Mouse (Mus musculus) ZHBTc4 (cell line): ENCODE results near the gene Myo6.

Source experiments
- DNase-seq: peaks from one replicate; pipeline ENCODE4 v3.0.0-alpha.2; 2011; ENCODE audit warnings: low read depth, low spot score

Myo6 gene

DNA sequence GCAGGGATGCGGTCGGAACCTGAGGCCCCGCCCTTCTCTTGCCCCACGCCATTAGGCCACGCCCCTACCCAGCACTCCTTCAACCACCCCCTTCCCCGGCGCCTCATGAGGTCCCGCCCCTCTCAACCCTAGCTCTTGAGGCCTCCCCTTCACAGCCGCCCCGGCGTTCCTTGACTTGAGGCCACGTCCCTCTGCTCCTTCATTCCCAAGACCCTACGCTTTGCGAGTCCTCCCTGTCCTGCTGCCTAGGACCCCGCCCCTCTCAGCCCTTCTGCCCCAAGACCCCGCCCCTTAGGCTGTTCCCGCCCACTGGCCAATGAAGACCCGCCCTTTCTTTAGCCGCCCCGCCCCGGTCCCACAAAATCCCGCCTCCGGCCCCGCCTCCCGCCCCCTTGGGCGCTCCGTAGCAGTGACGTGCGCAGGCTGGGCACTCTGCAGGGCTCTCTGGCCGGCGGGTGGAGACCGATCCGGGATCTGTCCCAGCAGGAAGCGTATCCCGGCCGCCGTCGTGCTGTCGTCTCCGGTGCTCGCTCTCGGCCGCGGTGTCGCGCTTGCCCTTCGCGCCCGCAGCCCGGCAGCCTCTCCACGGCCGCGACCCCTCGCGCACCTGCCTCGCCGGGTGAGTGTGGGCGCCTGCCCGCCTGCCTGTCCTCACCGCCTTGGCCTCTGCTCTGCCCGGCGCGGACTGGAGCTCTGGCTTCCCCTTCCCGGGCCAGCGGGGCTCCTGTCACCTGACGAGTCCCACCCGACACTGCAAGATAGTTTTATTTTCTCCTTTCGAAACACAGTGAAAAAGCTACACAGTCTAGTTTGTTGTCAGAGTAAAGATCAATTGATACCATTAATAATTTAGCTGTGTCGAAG is at the start of gene Myo6:
Myo6 (plus strand) TSS at position 421 of the 864 bp plus-strand sequence.
- peak; percentile 90 for DNase-seq

DNA sequence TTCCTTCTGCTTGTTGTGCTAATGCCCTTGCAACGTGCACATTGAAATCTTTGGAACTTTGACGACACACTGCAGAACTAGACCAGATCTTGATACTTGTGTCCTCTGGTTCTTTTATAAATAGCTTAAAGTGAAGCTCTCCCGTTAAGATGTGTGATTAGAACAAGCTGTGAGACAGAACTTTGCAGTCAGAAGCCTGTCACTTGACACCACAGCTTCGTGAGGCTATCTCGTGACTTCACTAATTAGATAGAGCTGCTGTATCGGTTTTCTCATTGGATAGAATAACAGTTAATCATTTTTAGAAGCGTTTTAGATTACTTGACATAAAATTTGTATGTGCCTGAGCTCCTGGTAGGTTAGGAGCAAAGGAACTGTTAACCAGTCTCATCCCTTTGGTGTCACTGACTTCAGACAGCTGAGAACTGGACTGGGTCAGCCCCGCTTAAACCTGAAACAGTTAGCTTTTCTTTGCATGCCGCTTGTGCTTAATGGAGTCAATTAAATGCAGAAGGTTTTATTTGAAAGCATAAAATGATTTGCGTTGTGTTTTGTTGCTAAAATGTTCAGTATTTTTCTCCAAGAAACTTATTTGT is 18.7 kb upstream of the Myo6 start:
- DNase-seq: no peak

- no peak for DNase-seq
Measured at GRCm38 (mm10) chr9:80149594-80149993, 15.2 kb upstream of the Myo6 start.

DNA sequence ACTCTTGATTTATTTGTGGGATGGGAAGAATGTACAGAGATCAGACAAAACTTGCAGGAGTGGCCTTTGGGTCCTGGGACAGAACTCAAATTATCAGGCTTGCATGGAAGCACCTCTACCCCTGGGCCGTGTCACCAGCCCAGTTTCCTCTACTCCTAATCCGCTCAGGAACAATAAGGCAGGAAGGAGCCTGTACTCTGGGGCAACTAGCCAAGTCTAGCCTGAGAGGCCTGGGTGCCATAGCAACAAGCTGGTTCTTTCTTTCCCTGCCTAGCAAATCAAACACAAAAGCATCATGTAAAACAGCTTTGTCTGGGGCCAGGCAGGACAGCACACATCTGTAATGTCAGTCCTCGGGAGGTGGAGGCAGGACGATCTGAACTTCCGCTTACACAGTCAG is 9.6 kb upstream of the Myo6 start:
- DNase-seq: peak; percentile 69

DNA sequence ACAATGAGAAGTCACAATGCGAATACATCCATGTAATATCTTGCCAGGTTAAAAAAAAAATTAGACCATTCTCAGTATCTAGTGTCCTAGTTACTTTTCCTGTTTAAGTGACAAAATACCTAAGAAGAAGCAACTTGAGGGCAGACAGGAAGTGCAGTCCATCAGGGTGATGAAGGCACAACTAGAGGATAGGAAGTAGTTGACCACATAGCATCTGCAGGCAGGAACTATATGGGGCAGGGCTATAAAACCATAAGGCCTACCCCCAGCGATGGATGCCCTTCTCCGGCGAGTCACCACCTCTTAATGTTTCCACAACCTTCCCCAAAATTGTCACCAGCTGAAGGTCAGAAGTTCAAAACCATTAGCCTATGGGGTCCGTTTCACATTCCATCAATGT is 8.1 kb upstream of the Myo6 start:
- DNase-seq: no peak

- no peak for DNase-seq
Measured at GRCm38 (mm10) chr9:80157840-80158465, 6.9 kb upstream of the Myo6 start.

DNA sequence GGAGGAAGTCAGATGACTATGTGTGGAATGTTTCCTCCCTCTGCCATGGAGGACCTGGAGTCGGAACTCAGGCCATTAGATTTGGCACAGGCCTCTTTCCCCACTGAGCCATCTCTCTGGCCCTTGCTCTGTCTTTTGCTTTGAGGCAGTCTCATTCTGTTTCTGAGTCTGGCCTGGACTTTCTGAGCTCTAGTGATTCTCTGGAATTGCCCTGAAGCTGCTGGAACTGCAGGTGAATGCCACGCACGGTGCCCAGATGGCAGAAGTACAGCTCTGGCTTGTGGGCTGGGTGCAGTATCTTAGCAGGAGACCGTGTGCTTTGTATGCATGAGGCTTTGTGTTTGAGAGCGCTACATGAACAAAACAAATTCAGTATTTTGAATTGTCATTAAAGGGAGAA is 5.9 kb upstream of the Myo6 start:
- no peak for DNase-seq

GRCm38 (mm10) chr9:80161451-80161850 is 3.4 kb upstream of the Myo6 start:
- no peak for DNase-seq

DNA sequence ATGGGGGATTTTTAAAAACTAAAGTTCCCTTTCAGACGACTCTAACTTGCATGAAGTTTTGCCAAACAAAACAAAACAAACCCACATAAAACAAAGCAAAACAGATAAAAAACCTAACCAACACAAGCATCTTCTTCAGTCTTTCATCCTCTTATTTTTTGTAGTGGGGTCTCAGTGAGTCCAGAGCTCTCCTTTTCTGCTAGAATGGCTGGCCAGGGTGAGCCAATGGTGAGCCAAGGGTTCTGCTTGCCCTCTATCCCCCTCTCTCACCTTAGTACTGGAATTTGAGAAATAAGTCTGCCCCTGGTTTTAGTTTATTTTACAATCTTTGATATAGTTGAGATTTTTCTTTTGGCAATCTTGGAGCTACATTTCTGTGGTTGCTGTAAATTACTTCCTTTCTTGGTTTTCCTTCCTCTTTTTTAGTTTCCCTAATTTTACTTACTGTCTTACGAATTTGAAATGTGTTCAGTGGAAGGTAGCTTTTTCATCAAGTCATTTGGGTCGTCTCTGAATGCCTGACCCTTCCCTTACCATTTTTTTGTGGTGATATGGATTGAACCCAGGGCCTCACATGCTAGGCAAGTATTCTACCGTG is 1.6 kb upstream of the Myo6 start:
- DNase-seq: no peak

DNA sequence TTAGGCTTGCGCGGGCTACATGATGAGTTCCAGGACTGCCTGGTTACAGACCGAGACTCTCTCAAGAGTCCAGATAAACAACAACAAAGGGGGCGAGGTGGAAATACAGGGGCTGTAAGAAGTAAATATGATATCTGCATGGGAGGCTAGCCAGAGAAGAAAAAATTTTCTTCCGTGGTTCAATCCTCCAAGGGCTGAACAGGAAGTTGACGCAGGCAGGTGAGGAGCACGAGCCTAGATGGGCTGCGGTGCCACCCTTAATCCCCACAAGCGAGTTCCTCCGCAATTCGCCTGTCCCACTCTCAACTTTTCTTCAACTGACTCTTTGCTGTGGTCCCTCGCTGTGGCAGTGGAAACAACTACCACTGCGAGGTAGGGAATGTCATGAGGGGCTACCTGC is 640 bp upstream of the Myo6 start:
- DNase-seq: no peak

DNA sequence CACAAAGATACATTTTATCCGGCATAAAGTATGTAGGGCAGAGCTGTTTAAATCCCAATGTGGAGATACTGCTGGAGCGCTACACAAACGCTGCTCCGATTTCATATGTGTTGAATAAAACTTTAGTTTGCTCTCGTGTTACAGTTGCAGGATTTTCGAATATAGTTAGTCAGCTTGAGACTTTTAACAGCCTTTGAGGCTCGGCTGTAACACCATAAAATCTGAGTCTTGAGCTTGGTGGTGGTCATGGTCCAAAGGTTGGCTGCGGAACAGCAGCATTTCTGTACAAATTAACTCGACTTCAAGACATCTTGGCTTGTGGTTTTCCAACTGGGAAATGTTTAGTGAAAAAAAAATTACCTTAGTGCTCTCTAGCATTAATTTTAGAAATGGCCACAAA is 859 bp downstream of the Myo6 start:
- no peak for DNase-seq

GRCm38 (mm10) chr9:80166425-80166824 is 1.6 kb downstream of the Myo6 start:
- DNase-seq: no peak

GRCm38 (mm10) chr9:80167089-80167488 is 2.3 kb downstream of the Myo6 start:
- DNase-seq: no peak

DNA sequence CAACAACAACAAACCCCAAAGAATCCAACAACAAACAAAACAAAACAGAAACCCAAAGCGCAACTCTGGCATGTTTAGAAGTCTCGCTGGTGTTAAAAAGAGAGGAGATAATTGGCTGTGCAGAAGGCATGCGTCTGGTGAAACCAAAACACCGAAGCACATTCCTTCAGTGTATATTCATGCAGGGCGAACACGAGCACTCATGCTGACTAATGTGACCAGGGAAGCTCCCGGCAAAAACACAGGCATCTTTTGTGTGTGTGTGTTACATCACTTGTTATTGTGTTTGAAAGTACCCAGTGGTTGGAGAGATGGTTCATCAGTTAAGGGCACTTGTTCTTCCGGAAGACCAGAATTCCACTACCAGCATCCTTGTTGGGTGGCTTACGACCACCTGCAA is 4.7 kb downstream of the Myo6 start:
- no peak for DNase-seq

DNA sequence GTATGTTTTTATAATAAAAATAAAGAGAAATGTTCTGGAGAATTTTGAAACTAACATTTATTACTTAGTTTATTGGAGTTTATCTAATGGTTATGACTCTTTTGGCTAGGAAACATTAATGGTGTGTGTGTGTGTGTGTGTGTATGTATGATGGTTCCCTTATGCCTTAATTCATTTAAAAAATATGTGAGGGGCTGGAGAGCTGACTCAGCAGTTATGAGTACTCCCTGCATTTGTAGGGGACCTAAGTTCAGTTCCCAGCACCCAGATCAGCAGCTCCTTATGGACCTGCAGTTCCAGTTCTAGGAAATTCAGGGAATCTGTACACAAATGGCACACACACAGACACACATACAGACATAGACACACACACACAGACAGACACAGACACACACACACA is 6.4 kb downstream of the Myo6 start:
- DNase-seq: no peak

GRCm38 (mm10) chr9:80172396-80173222 is 7.8 kb downstream of the Myo6 start:
- no peak for DNase-seq

- no peak for DNase-seq
Measured at GRCm38 (mm10) chr9:80173629-80174028, 8.8 kb downstream of the Myo6 start.

GRCm38 (mm10) chr9:80176696-80177478 is 12.1 kb downstream of the Myo6 start:
- DNase-seq: no peak

GRCm38 (mm10) chr9:80178670-80179069 is 13.8 kb downstream of the Myo6 start:
- no peak for DNase-seq

DNA sequence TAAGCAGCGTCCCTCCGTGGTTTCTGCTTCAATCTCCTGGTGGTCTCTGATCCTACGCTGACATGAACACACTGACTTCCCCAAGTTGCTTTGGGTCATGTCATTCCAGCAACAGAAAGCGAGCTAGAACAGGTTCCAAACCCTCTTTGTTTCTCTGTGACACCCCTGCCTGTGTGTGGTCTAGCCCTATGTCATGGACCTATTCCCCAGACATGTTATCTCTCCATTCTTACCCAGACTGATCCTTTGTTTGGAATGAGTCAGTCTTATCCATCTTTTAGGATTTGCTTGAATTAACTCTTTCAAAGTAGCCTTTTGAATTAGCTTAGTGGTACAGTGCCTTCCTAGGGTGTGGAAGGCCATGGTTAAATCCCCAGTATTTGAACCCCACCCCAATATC is 14.9 kb downstream of the Myo6 start:
- DNase-seq: peak; percentile 39

- peak; percentile 35 for DNase-seq
Measured at GRCm38 (mm10) chr9:80180771-80181170, 15.9 kb downstream of the Myo6 start.
